Mouse (Mus musculus) liver, embryonic 16.5 days (tissue): ENCODE results near the gene Ctla4. TPM values are rescaled to one million over a fixed set of nuclear protein-coding genes. Genes with fewer than 3 reads are reported as not detected.

Experiments used
- ATAC-seq: fragments of 200-750 bp; cut with Nextera tagmentation; 2 replicates; pipeline ENCODE4 v1.8.0; 2017; ENCODE audit warnings: low read depth, mild to moderate bottlenecking, moderate number of reproducible peaks, moderate library complexity
- H3K27ac ChIP-seq: fragments of 300-500 bp; sonication (generic); 2 replicates; pipeline ENCODE4 v1.5.1; 2014; ENCODE audit warnings: mild to moderate bottlenecking, low read length
- H3K27me3 ChIP-seq: fragments of 300-500 bp; sonication (generic); 2 replicates; pipeline ENCODE4 v1.6.1; 2014; ENCODE audit warnings: low read depth, low read length, mixed read lengths; ENCODE audit not compliant: control insufficient read depth, insufficient read depth
- H3K36me3 ChIP-seq: fragments of 300-500 bp; sonication (generic); 2 replicates; pipeline ENCODE4 v1.6.1; 2014; ENCODE audit warnings: mild to moderate bottlenecking; ENCODE audit not compliant: control insufficient read depth, insufficient read depth
- H3K4me1 ChIP-seq: fragments of 300-500 bp; sonication (generic); 2 replicates; pipeline ENCODE4 v1.6.1; 2014; ENCODE audit warnings: low read depth, low read length, mixed read lengths; ENCODE audit not compliant: control insufficient read depth
- H3K4me2 ChIP-seq: fragments of 300-500 bp; sonication (generic); 2 replicates; pipeline ENCODE4 v1.6.1; 2014; ENCODE audit warnings: low read depth, low read length, mixed read lengths
- H3K4me3 ChIP-seq: fragments of 300-500 bp; sonication (generic); 2 replicates; pipeline ENCODE4 v1.5.1; 2014; ENCODE audit warnings: low read depth, mild to moderate bottlenecking, low read length
- H3K9ac ChIP-seq: fragments of 300-500 bp; sonication (generic); 2 replicates; pipeline ENCODE4 v1.6.1; 2014; ENCODE audit warnings: low read depth, low read length
- H3K9me3 ChIP-seq: fragments of 300-500 bp; sonication (generic); replicated peaks from 2 replicates; pipeline ENCODE4 v1.6.1; 2016; ENCODE audit warnings: low read length; ENCODE audit not compliant: control insufficient read depth
- WGBS: fragments of 180-500 bp; shearing (Covaris S2); extraction: QIAGEN DNeasy Blood & Tissue Kit; methylation state at CpG from one replicate; pipeline ENCODE4 v1.1.7; 2014; ENCODE audit not compliant: insufficient replicate concordance; 5-methylcytosine and 5-hydroxymethylcytosine counted together
- polyA plus RNA-seq: library from polyadenylated mRNA; unstranded; fragments of >200 nt; fragmentation: Nextera tagmentation; extraction: Ambion mirVana; gene quantifications from 2 replicates; pipeline ENCODE4 v1.2.1, GENCODE M21; 2015

The Ctla4 gene
- polyA plus RNA-seq, 1 experiment from 2014 or later, result not detected

DNA sequence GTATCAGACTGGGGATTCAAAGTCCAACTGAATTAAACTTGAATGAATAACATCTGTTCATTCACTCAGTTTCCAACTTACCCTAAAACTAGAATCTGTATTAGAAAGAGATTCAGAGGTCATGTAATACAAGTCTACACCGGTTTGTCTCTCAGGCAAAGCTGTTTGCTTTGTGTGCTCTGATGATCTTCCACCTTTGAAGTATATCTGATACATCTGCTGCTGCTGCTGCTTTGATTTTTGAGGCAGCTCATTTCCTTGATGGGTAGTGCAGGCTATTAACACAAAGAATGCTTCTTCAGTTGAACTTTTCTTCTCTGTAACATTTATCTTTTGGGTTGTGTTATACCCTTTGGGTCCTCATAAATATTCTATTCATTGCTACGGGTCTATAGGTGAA lies 4.0 kb upstream of the Ctla4 start:
- Histone ChIP-seq H3K36me3 (no peaks in the 10 kb centered on the region), H3K9ac (no peak overlapping the region), H3K9me3 (no peaks in the 10 kb centered on the region), H3K27ac (no peak overlapping the region), H3K27me3 (no peaks in the 10 kb centered on the region), H3K4me3 (no peak overlapping the region), H3K4me1 (no peaks in the 10 kb centered on the region), H3K4me2 (no peak overlapping the region)
- ATAC-seq, result no peak
- WGBS, result 55% methylated on average over 2 of the region's 2 CpGs

DNA sequence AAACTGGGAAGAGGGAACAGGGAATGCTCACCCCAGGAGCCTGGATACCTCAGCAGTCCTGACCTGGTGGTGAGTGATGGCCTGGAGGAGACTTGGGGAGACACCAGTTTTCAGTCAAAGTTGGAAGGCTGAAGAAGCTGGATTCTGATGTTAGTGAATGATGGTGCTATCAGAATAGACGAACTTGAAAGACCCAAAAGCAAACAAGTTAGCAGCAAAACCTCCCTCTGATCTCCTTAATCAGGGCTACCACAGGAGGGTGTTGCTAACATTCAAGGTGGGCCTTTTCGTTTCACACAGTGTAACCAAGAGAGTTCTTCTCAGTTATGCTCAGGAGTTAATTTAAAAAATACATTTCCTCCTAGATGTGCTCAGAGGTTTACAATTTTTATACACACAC lies 3.5 kb upstream of the Ctla4 start:
- 39% methylated on average over 2 of the region's 2 CpGs for WGBS
- H3K27me3 ChIP-seq, result no peaks in the 10 kb centered on the region
- H3K36me3 ChIP-seq, result no peaks in the 10 kb centered on the region

DNA sequence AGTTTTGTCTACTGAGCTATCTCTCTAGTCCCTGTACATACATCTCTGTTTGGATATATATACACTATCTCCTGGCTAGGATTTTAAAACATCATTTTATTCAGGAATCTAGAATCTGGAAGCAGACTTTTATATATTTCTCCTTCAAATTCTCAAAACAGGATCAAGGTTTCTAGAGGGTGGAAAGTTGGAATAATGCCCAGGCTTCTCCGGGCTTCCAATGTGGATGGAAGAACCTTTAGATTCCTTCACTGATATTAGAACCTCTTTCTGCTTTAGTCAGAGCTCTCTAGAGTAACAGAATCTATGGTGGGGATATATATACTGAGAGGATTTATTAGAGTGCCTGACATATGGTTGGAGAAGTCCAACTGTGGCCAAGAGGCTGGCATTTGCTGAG lies 2.2 kb upstream of the Ctla4 start:
- ATAC-seq, result no peak
- Histone ChIP-seq H3K4me1 (no peaks in the 10 kb centered on the region), H3K4me3 (no peak overlapping the region), H3K9ac (no peak overlapping the region), H3K27me3 (no peaks in the 10 kb centered on the region), H3K36me3 (no peaks in the 10 kb centered on the region), H3K4me2 (no peak overlapping the region), H3K9me3 (no peaks in the 10 kb centered on the region), H3K27ac (no peak overlapping the region)
- WGBS, result 73% methylated on average over 1 of the region's 1 CpGs

More for the DNA sequence above, 3.5 kb upstream of the Ctla4 start:
- no peak for ATAC-seq
- no peaks in the 10 kb centered on the region for H3K9me3 ChIP-seq
- H3K4me2 ChIP-seq, result no peak overlapping the region
- H3K27ac ChIP-seq, result no peak overlapping the region
- no peak overlapping the region for H3K9ac ChIP-seq
- H3K4me1 ChIP-seq, result no peaks in the 10 kb centered on the region
- no peak overlapping the region for H3K4me3 ChIP-seq

DNA sequence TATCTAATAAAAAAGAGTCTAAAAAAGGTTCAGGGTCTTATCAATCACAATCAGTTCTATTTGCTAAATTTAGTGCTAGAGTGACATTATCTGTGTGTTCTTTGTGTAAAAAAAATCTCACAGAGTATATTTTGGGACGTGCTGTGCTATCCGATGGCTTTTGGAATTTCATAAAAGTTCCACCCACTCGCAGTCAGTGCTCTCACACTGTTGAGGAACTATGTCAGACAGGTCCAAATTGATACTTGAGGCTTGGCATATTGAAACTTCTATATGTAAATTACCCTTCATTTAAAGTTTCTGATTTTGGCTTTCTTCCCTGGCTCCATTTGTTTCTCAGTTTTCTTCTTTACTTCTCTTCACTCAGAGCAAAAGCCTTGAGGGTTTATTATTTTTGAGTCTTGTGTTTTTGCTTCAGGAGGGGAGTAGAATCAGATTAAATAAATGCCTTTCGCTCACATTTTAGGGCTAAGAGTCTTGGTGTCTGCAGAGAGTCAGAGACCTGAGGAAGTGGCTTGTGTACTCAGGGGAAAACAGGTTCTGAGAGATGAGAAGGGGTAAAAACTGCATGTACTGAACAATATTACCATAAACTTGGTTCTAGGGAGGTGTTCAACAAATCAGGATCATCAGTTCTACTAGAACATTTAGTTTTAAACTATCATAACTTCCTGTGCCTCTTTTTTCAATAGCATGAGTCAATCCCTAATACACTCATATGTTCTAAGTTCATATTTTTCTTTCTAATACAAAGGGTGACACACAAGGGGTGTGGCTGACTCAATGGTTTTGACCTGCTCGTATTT lies 11.5 kb downstream of the Ctla4 start:
- H3K9me3 ChIP-seq, result no peaks in the 10 kb centered on the region
- H3K36me3 ChIP-seq, result no peaks in the 10 kb centered on the region
- H3K27me3 ChIP-seq, result no peaks in the 10 kb centered on the region
- 49% methylated on average over 5 of the region's 5 CpGs for WGBS
- no peaks in the 10 kb centered on the region for H3K4me1 ChIP-seq
- no peak overlapping the region for H3K9ac ChIP-seq
- no peak for ATAC-seq
- H3K4me2 ChIP-seq, result no peak overlapping the region
- H3K4me3 ChIP-seq, result no peak overlapping the region
- H3K27ac ChIP-seq, result no peak overlapping the region

DNA sequence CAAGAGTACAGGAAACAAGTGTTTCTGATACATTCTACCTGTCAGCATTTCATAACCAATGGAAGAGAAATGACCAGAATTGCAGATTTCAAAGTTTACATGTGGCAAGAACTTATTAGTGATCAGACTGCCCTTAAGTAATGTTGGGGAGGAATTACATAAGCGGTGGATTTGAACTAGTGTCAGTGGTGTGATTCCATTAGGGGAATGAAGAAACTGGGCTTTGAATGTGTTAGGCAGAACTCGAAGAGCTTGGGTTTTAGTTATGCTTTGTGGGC lies 12.1 kb downstream of the Ctla4 start:
- no peak overlapping the region for H3K9ac ChIP-seq
- no peaks in the 10 kb centered on the region for H3K27me3 ChIP-seq
- H3K4me2 ChIP-seq, result no peak overlapping the region
- no peak overlapping the region for H3K4me3 ChIP-seq
- no peaks in the 10 kb centered on the region for H3K9me3 ChIP-seq
- 62% methylated on average over 2 of the region's 2 CpGs for WGBS
- ATAC-seq, result no peak
- no peak overlapping the region for H3K27ac ChIP-seq
- H3K4me1 ChIP-seq, result no peaks in the 10 kb centered on the region
- no peaks in the 10 kb centered on the region for H3K36me3 ChIP-seq

DNA sequence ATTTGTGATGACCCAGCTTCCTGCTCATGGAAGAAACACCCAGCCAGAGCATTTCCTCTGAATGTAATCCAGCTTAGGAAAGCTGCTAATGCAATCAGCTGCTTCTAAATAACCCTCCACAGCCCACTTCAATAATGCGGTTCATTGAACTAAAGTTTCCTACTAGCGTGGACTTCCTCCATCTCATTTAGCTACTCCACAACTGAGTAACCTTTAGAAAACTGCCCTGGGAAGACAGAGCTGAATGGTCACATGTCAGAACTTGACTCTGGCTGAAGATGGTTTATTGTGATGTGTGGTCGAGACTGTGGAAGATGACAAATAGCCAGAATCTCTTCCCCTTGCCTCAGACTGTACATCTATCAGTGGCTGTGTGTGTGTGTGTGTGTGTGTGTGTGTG lies 12.4 kb downstream of the Ctla4 start:
- H3K27ac ChIP-seq, result no peak overlapping the region
- H3K4me1 ChIP-seq, result no peaks in the 10 kb centered on the region
- no peaks in the 10 kb centered on the region for H3K36me3 ChIP-seq
- H3K9ac ChIP-seq, result no peak overlapping the region
- ATAC-seq, result no peak
- no peaks in the 10 kb centered on the region for H3K27me3 ChIP-seq
- H3K4me2 ChIP-seq, result no peak overlapping the region
- H3K4me3 ChIP-seq, result no peak overlapping the region
- WGBS, result 49% methylated on average over 3 of the region's 3 CpGs
- H3K9me3 ChIP-seq, result no peaks in the 10 kb centered on the region

DNA sequence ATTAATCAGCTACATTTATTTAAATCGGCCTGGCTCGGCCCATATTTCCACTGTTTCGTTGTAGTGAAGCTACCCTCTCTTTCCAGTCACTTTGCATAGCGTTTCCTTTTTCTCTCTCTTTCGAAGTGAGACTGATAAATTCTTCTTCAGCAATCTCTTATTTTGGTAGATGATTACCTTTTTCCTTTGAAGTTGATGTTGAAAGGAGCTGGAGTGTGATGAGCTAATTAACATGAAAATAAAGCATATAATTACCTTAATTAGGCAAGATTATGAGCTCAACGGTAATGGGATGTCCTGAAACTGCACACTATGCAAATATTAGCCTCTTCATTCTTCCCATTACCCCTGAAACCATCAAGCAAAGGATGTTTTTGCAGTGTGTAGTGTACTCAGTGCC lies 15.7 kb downstream of the Ctla4 start:
- ATAC-seq, result no peak
- Histone ChIP-seq H3K9me3 (no peaks in the 10 kb centered on the region), H3K36me3 (no peaks in the 10 kb centered on the region), H3K4me2 (no peak overlapping the region), H3K27ac (no peak overlapping the region), H3K4me3 (no peak overlapping the region), H3K9ac (no peak overlapping the region), H3K27me3 (no peaks in the 10 kb centered on the region), H3K4me1 (no peaks in the 10 kb centered on the region)
- WGBS, result 72% methylated on average over 6 of the region's 6 CpGs

DNA sequence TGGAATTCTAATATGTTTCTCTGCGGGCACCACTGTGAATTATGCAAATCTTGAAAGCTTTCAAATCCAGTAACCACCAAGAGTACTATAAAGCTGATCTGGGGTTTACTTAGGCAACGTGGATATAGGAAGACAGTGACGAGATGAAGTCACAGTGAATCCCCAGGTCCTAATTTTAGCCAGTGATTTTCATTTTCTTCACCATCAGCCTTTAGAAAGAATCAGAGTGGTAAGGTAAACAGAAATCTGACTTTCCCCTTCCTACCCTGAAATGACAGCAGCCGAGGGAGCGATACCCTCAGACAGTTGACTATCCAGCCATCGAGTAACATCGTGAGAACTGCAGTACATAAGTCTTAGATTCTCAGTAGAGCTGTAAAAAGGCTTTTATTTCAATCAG lies 16.3 kb downstream of the Ctla4 start:
- ATAC-seq, result no peak
- Histone ChIP-seq H3K36me3 (no peaks in the 10 kb centered on the region), H3K4me3 (no peak overlapping the region), H3K4me1 (no peaks in the 10 kb centered on the region), H3K9me3 (no peaks in the 10 kb centered on the region), H3K9ac (no peak overlapping the region), H3K27ac (no peak overlapping the region), H3K4me2 (no peak overlapping the region), H3K27me3 (no peaks in the 10 kb centered on the region)
- 69% methylated on average over 7 of the region's 7 CpGs for WGBS

DNA sequence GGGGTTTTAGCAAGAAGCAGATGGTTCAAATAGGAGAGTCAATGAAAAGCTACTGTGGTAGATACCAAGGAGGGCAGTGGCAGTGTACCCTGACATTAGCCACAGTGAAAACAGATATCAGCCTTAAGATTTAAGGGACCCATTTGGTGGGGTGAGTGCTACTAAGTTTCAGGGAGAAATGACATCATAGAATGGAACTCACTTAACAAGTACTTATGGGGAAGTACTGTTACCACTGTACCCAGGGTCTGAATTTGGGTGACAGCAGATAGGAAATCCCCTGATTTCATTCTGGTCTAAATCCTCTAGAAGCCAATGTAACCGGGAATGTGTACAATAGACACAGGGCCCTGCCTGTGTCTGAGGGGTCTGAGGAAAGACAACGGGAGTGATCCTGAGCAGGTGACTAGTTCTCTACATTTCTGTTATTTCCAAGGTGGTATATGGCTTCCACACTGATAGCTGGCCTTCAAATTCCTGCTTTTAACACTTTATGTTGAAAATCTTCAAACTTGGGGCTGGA lies 17.7 kb downstream of the Ctla4 start:
- Histone ChIP-seq H3K36me3 (no peaks in the 10 kb centered on the region), H3K4me2 (no peak overlapping the region)
- WGBS, result 69% methylated on average over 2 of the region's 2 CpGs

More for the DNA sequence above, 17.7 kb downstream of the Ctla4 start:
- no peaks in the 10 kb centered on the region for H3K9me3 ChIP-seq
- no peaks in the 10 kb centered on the region for H3K4me1 ChIP-seq
- no peak overlapping the region for H3K4me3 ChIP-seq
- H3K27ac ChIP-seq, result no peak overlapping the region
- no peaks in the 10 kb centered on the region for H3K27me3 ChIP-seq
- H3K9ac ChIP-seq, result no peak overlapping the region
- no peak for ATAC-seq
